Mouse (Mus musculus): ENCODE data around the gene Myo1d. TPM values are rescaled to one million over a fixed set of nuclear protein-coding genes. Genes with fewer than 3 reads are reported as not detected.

Gene Myo1d
- polyA plus RNA-seq, 1 experiment: 5.9 TPM

- H3K36me3 ChIP-seq (ENCODE audit: control insufficient read depth, insufficient read depth, low read length): no peaks in the 10 kb centered on the region
- DNase-seq: no peak
- no peak for TF ChIP-seq CTCF (IDR thresholded peaks at IDR 0.05; ENCODE audit: borderline replicate concordance, control insufficient read depth, extremely low read depth, insufficient read depth, low read length, poor library complexity)
- TF ChIP-seq POLR2A (IDR thresholded peaks at IDR 0.05; ENCODE audit: control insufficient read depth, extremely low read depth, insufficient read depth, low read length, poor library complexity): no peak
- H3K27me3 ChIP-seq (ENCODE audit: control insufficient read depth, insufficient read depth, low read length): no peaks in the 10 kb centered on the region
- WGBS: 62% methylated on average over 8 of the region's 8 CpGs
- H3K4me3 ChIP-seq (ENCODE audit: control insufficient read depth, insufficient read depth, low read length): no peak overlapping the region
- H3K4me1 ChIP-seq (replicated peaks; ENCODE audit: control insufficient read depth, insufficient read depth, low read length): no peaks in the 10 kb centered on the region
- no peak overlapping the region for H3K27ac ChIP-seq (ENCODE audit: control insufficient read depth, insufficient read depth, low read length)
These were observed 15.6 kb upstream of the Myo1d start for GRCm38 (mm10) chr11:80795431-80795830.

GRCm38 (mm10) chr11:80794290-80794689 lies 14.5 kb upstream of the Myo1d start:
- TF ChIP-seq POLR2A (IDR thresholded peaks at IDR 0.05; ENCODE audit: control insufficient read depth, extremely low read depth, insufficient read depth, low read length, poor library complexity) (no peak), CTCF (IDR thresholded peaks at IDR 0.05; ENCODE audit: borderline replicate concordance, control insufficient read depth, extremely low read depth, insufficient read depth, low read length, poor library complexity) (no peak)
- WGBS: 97% methylated on average over 4 of the region's 4 CpGs
- Histone ChIP-seq H3K4me3 (ENCODE audit: control insufficient read depth, insufficient read depth, low read length) (no peak overlapping the region), H3K27ac (ENCODE audit: control insufficient read depth, insufficient read depth, low read length) (no peak overlapping the region), H3K4me1 (replicated peaks; ENCODE audit: control insufficient read depth, insufficient read depth, low read length) (no peaks in the 10 kb centered on the region), H3K27me3 (ENCODE audit: control insufficient read depth, insufficient read depth, low read length) (no peaks in the 10 kb centered on the region), H3K36me3 (ENCODE audit: control insufficient read depth, insufficient read depth, low read length) (no peaks in the 10 kb centered on the region)
- DNase-seq: no peak

GRCm38 (mm10) chr11:80793386-80793785 lies 13.6 kb upstream of the Myo1d start:
- Histone ChIP-seq H3K4me3 (ENCODE audit: control insufficient read depth, insufficient read depth, low read length) (no peak overlapping the region), H3K27ac (ENCODE audit: control insufficient read depth, insufficient read depth, low read length) (no peak overlapping the region), H3K4me1 (replicated peaks; ENCODE audit: control insufficient read depth, insufficient read depth, low read length) (no peaks in the 10 kb centered on the region), H3K36me3 (ENCODE audit: control insufficient read depth, insufficient read depth, low read length) (no peaks in the 10 kb centered on the region), H3K27me3 (ENCODE audit: control insufficient read depth, insufficient read depth, low read length) (no peaks in the 10 kb centered on the region)
- WGBS: 93% methylated on average over 4 of the region's 4 CpGs
- DNase-seq: no peak
- TF ChIP-seq CTCF (IDR thresholded peaks at IDR 0.05; ENCODE audit: borderline replicate concordance, control insufficient read depth, extremely low read depth, insufficient read depth, low read length, poor library complexity): no peak

GRCm38 (mm10) chr11:80791677-80792432 lies 12.0 kb upstream of the Myo1d start:
- no peak for DNase-seq
- Histone ChIP-seq H3K4me1 (replicated peaks; ENCODE audit: control insufficient read depth, insufficient read depth, low read length) (no peaks in the 10 kb centered on the region), H3K27me3 (ENCODE audit: control insufficient read depth, insufficient read depth, low read length) (no peaks in the 10 kb centered on the region), H3K4me3 (ENCODE audit: control insufficient read depth, insufficient read depth, low read length) (no peak overlapping the region), H3K36me3 (ENCODE audit: control insufficient read depth, insufficient read depth, low read length) (no peaks in the 10 kb centered on the region), H3K27ac (ENCODE audit: control insufficient read depth, insufficient read depth, low read length) (no peak overlapping the region)
- WGBS: 36% methylated on average over 3 of the region's 3 CpGs
- TF ChIP-seq POLR2A (IDR thresholded peaks at IDR 0.05; ENCODE audit: control insufficient read depth, extremely low read depth, insufficient read depth, low read length, poor library complexity) (no peak), CTCF (IDR thresholded peaks at IDR 0.05; ENCODE audit: borderline replicate concordance, control insufficient read depth, extremely low read depth, insufficient read depth, low read length, poor library complexity) (no peak)

GRCm38 (mm10) chr11:80790413-80790812 lies 10.6 kb upstream of the Myo1d start:
- Histone ChIP-seq H3K27ac (ENCODE audit: control insufficient read depth, insufficient read depth, low read length) (no peak overlapping the region), H3K4me3 (ENCODE audit: control insufficient read depth, insufficient read depth, low read length) (no peak overlapping the region), H3K4me1 (replicated peaks; ENCODE audit: control insufficient read depth, insufficient read depth, low read length) (no peaks in the 10 kb centered on the region), H3K36me3 (ENCODE audit: control insufficient read depth, insufficient read depth, low read length) (no peaks in the 10 kb centered on the region), H3K27me3 (ENCODE audit: control insufficient read depth, insufficient read depth, low read length) (no peaks in the 10 kb centered on the region)
- no peak for DNase-seq
- WGBS: 93% methylated on average over 3 of the region's 3 CpGs
- TF ChIP-seq POLR2A (IDR thresholded peaks at IDR 0.05; ENCODE audit: control insufficient read depth, extremely low read depth, insufficient read depth, low read length, poor library complexity) (no peak), CTCF (IDR thresholded peaks at IDR 0.05; ENCODE audit: borderline replicate concordance, control insufficient read depth, extremely low read depth, insufficient read depth, low read length, poor library complexity) (no peak)

- TF ChIP-seq CTCF (IDR thresholded peaks at IDR 0.05; ENCODE audit: borderline replicate concordance, control insufficient read depth, extremely low read depth, insufficient read depth, low read length, poor library complexity) (no peak), POLR2A (IDR thresholded peaks at IDR 0.05; ENCODE audit: control insufficient read depth, extremely low read depth, insufficient read depth, low read length, poor library complexity) (no peak)
- Histone ChIP-seq H3K4me1 (replicated peaks; ENCODE audit: control insufficient read depth, insufficient read depth, low read length) (no peaks in the 10 kb centered on the region), H3K27me3 (ENCODE audit: control insufficient read depth, insufficient read depth, low read length) (no peaks in the 10 kb centered on the region), H3K27ac (ENCODE audit: control insufficient read depth, insufficient read depth, low read length) (no peak overlapping the region), H3K36me3 (ENCODE audit: control insufficient read depth, insufficient read depth, low read length) (no peaks in the 10 kb centered on the region), H3K4me3 (ENCODE audit: control insufficient read depth, insufficient read depth, low read length) (no peak overlapping the region)
- no peak for DNase-seq
- WGBS: 85% methylated on average over 7 of the region's 7 CpGs
These were observed 9.9 kb upstream of the Myo1d start for GRCm38 (mm10) chr11:80789647-80790240.
